25 mouse cellular contexts compared by ENCODE assay signal in the genomic region with DNA sequence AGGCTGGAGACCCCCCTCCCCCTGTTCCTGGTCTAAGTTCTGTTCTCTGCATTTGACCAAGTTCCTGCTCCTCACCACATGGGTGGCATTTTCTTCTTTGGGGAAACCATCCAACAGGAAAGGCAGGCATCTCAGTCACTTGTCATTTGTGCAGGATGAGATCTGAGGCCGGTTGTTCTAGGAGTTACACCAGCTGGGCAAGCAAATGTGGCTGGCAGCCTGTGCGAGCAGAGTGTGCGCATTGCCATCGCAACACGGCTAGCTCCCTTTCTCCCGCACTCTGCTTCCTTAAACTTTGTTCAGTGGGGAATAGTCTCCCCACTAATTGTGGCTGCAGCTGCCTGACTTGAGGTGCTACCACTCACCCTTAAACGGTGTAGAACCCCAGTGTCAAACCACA.
A peak's percentile ranks its signal among the peaks of the same experiment; 100 is the strongest.
DNase-seq lines count a peak whose midpoint lies in the region; ATAC-seq and TF ChIP-seq lines count a peak whose summit lies in the region.
"Had no signal": no experiment of that assay in that cellular context is flagged by ENCODE, and none has a peak within 500 bp of the region (broad histone marks: within the 10 kb centered on the region; RNA-seq: fewer than 3 reads in every experiment).

No protein-coding gene starts in this region.

- no peaks in the 10 kb centered on the region for H3K27me3 ChIP-seq in kidney, adult 2 months (replicated peaks; ENCODE audit: control insufficient read depth, insufficient read depth, low read length)
- H3K27me3 ChIP-seq: CH12.LX; heart, embryonic 12.5 days; liver, embryonic 13.5 days; lung, embryonic 15.5 days had no signal

- H3K4me3 ChIP-seq in layer of hippocampus, adult 2 months = no peak overlapping the region
- H3K4me3 ChIP-seq in kidney, adult 2 months (ENCODE audit: insufficient read depth, low read depth, low read length) = no peak overlapping the region
- H3K4me3 ChIP-seq: heart, embryonic 12.5 days; liver, embryonic 13.5 days; lung, embryonic 15.5 days had no signal

- DNase-seq in lung, postnatal 10 days = peak; percentile 33
- no peak for DNase-seq in lung, postnatal 14 days
- DNase-seq in brain, embryonic 18.5 days (ENCODE audit: low read depth, low spot score) = peak; percentile 16
- peak; percentile 71 to 73 for DNase-seq in layer of hippocampus, adult 2 months (ENCODE audit: low spot score in 2 of 2)
- DNase-seq in layer of hippocampus, postnatal 25 days (ENCODE audit: extremely low spot score in 1 of 2, low spot score in 1 of 2) = peak; percentile 27 to 46
- DNase-seq in kidney, adult 2 months = no peak
- DNase-seq: adrenal gland, postnatal 10 days; B cell, adult 2 months; cerebellum, adult 8-10 months; cerebellum, postnatal 36 days; embryo, embryonic 11 days; gastrocnemius, postnatal 25 days; heart, adult 18-20 months; heart, postnatal 10 days; kidney, postnatal 10 days; liver, embryonic 13.5 days; thymus, postnatal 14 days had no signal

- no peak for TF ChIP-seq POLR2A in kidney, adult 2 months (IDR thresholded peaks at IDR 0.05; ENCODE audit: low read depth, low read length)

- no peak for ATAC-seq in activated CD4-positive, CD25-positive, alpha-beta regulatory T cell, adult 4 months
- ATAC-seq: hindbrain, postnatal 0 days; intestine, embryonic 16.5 days; Patski had no signal

- H3K27ac ChIP-seq in layer of hippocampus, adult 2 months = peak overlapping the region; percentile 77
- no peak overlapping the region for H3K27ac ChIP-seq in kidney, adult 2 months (ENCODE audit: insufficient read depth, low read depth, low read length)
- H3K27ac ChIP-seq: hindbrain, postnatal 0 days; liver, embryonic 13.5 days; lung, embryonic 15.5 days had no signal

- WGBS in kidney, adult 2 months = 85% methylated on average over 7 of the region's 7 CpGs

- no peaks in the 10 kb centered on the region for H3K4me1 ChIP-seq in kidney, adult 2 months (ENCODE audit: control insufficient read depth, insufficient read depth, low read length)
- H3K4me1 ChIP-seq: liver, embryonic 13.5 days; lung, embryonic 15.5 days had no signal

- no peaks in the 10 kb centered on the region for H3K36me3 ChIP-seq in kidney, adult 2 months (ENCODE audit: control insufficient read depth, insufficient read depth, low read length)
- H3K36me3 ChIP-seq: G1E; heart, embryonic 12.5 days; liver, embryonic 13.5 days; lung, embryonic 15.5 days had no signal

- TF ChIP-seq CTCF in layer of hippocampus, adult 2 months (conservative IDR thresholded peaks at IDR 0.05) = no peak
- TF ChIP-seq CTCF in kidney, adult 2 months (conservative IDR thresholded peaks at IDR 0.05; ENCODE audit: insufficient read depth, insufficient read length, low read depth, low read length) = no peak

Comparison
In these comparisons a context has a peak if more than half of its experiments do, and no peak if none do; other contexts are left out.
1. DNase-seq: peak in lung, postnatal 10 days (single experiment), brain, embryonic 18.5 days (single experiment), layer of hippocampus, adult 2 months (2 of 2) and layer of hippocampus, postnatal 25 days (2 of 2); none in lung, postnatal 14 days (single experiment) and kidney, adult 2 months (single experiment).